Mouse (Mus musculus) left cerebral cortex, adult 2 months (tissue): ENCODE measurements around the gene Kirrel2. TPM values are rescaled to one million over a fixed set of nuclear protein-coding genes. Genes with fewer than 3 reads are reported as not detected.

Experiments
- DNase-seq, 2 experiments: peaks; one replicate each; pipeline ENCODE4 v3.0.0; 2021 to 2022; ENCODE audit warnings: low spot score in 2 of 2, mixed read lengths in 1 of 2; ENCODE audit errors: extremely low spot score in 1 of 2
- H3K27ac ChIP-seq: fragments of 200-600 bp; 2 replicates; pipeline ENCODE4 v1.8.1; 2022
- H3K4me3 ChIP-seq: fragments of 200-600 bp; 2 replicates; pipeline ENCODE4 v1.8.1; 2022
- CTCF ChIP-seq: fragments of 200-600 bp; IDR thresholded peaks from 2 replicates; pipeline ENCODE4 v1.8.1; 2022; ENCODE audit warnings: antibody characterized with exemption, mild to moderate bottlenecking, moderate library complexity
- intact Hi-C: fragments of 180-260 bp; cut with DNase I; formaldehyde crosslinking; loops from one replicate; pipeline ENCODE4 v1.15.1; 2025
- total RNA-seq, 2 experiments: library from RNA; stranded (reverse); gene quantifications; 2 replicates each; pipeline ENCODE4 v1.2.3; 2021

The Kirrel2 gene
- total RNA-seq, 2 experiments from 2014 or later = 11.0 to 11.9 TPM

GRCm38 (mm10) chr7:30409789-30410188, 47.7 kb downstream of the Kirrel2 start:
- DNase-seq = no peak
- intact Hi-C loops = no loop called here
- no peak overlapping the region for H3K4me3 ChIP-seq

DNA sequence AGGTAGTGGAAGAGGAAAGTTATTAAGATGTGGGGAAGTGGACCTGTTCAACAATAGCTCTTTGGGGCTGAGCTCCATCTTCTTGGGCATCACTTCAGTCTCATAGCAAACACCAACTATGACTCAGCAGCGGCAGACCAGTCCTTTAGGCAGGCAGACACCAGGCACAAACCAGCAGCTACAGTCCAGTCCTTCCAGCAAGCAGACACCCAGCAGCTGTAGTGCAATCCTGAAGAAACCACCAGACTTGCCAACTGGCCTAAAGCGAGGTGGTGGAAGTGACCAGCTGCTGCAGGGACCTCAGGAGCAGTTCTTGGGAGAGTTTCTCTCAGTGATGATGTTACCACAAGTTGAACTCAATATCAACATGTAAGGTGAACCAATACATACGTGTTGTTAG, 48.9 kb downstream of the Kirrel2 start:
- intact Hi-C loops = no loop called here
- Histone ChIP-seq H3K27ac (no peak overlapping the region), H3K4me3 (no peak overlapping the region)
- DNase-seq = no peak
- TF ChIP-seq CTCF = no peak

More at GRCm38 (mm10) chr7:30409789-30410188, 47.7 kb downstream of the Kirrel2 start:
- H3K27ac ChIP-seq = no peak overlapping the region
- no peak for TF ChIP-seq CTCF

GRCm38 (mm10) chr7:30402343-30402742, 55.1 kb downstream of the Kirrel2 start:
- no peak for DNase-seq
- intact Hi-C loops = no loop called here
- no peak for TF ChIP-seq CTCF

DNA sequence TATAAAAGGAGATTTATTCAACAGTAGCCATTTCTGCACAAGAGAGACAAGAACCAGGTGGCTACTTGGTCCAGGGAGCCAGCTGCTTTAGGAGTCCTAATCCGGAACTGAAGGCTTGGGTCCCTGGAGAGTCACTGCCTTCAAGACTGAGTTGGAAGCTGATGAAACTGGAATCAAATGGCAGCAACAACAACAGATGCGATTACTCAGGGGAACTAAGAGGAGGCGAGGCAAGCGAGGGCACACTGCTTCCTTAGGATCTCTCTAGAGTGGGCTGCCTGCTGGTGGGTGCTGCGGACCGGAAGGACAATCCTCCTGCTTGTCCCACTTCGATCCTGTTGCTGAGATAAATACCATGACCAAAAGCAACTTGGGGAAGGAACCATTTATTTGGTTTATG, 57.8 kb downstream of the Kirrel2 start:
- TF ChIP-seq CTCF = no peak
- no peak for DNase-seq
- no peak overlapping the region for H3K4me3 ChIP-seq
- intact Hi-C loops = no loop called here
- no peak overlapping the region for H3K27ac ChIP-seq

More at GRCm38 (mm10) chr7:30402343-30402742, 55.1 kb downstream of the Kirrel2 start:
- no peak overlapping the region for H3K27ac ChIP-seq
- H3K4me3 ChIP-seq = no peak overlapping the region

Other genes starting within 250 kb of the Kirrel2 start
- 10 to 100 TPM; 53.3 to 56.3 TPM for gene Polr2i, start 225.7 kb downstream of the Kirrel2 start, total RNA-seq
- gene Tbcb, start 225.4 kb downstream of the Kirrel2 start, total RNA-seq = 100 to 1,000 TPM; 125 to 133 TPM
- gene Ovol3, start 222.0 kb downstream of the Kirrel2 start, total RNA-seq = not detected
- gene Thap8, start 177.6 kb downstream of the Kirrel2 start, total RNA-seq = not detected
- 1 to 10 TPM; 1.0 to 1.6 TPM for gene Wdr62, start 177.3 kb downstream of the Kirrel2 start, total RNA-seq
- gene Clip3, start 166.0 kb downstream of the Kirrel2 start, total RNA-seq = 100 to 1,000 TPM; 488 to 492 TPM
- gene Alkbh6, start 149.0 kb downstream of the Kirrel2 start, total RNA-seq = 10 to 100 TPM; 65.7 to 71.4 TPM
- 10 to 100 TPM in 1 of 2 experiments, 1 to 10 TPM in 1; 8.8 to 19.2 TPM for gene Syne4, start 142.9 kb downstream of the Kirrel2 start, total RNA-seq
- gene E130208F15Rik, start 135.9 kb downstream of the Kirrel2 start, total RNA-seq = under 1 TPM in 1 of 2 experiments, not detected in 1; 0.66 TPM
- gene Sdhaf1, start 133.8 kb downstream of the Kirrel2 start, total RNA-seq = 1 to 10 TPM; 7.0 to 8.0 TPM
- gene Lrfn3, start 94.9 kb downstream of the Kirrel2 start, total RNA-seq = 10 to 100 TPM; 33.0 to 36.4 TPM
- 10 to 100 TPM; 25.9 to 26.6 TPM for gene Tyrobp, start 43.9 kb downstream of the Kirrel2 start, total RNA-seq
- gene Hcst, start 37.8 kb downstream of the Kirrel2 start, total RNA-seq = 1 to 10 TPM in 1 of 2 experiments, not detected in 1; 3.1 TPM
- 1 to 10 TPM; 3.9 to 5.1 TPM for gene Nfkbid, start 36.0 kb downstream of the Kirrel2 start, total RNA-seq
- gene Aplp1, start 12.2 kb downstream of the Kirrel2 start, total RNA-seq = 1,000 to 10,000 TPM; 1,205 to 1,260 TPM
- 1 to 10 TPM in 1 of 2 experiments, under 1 TPM in 1; 0.79 to 1.1 TPM for gene Nphs1, start 625 bp upstream of the Kirrel2 start, total RNA-seq
- not detected for gene Prodh2, start 35.9 kb upstream of the Kirrel2 start, total RNA-seq
- gene Arhgap33, start 77.4 kb upstream of the Kirrel2 start, total RNA-seq = 100 to 1,000 TPM; 182 to 220 TPM
- 1 to 10 TPM; 4.4 to 5.0 TPM for gene Hspb6, start 94.5 kb upstream of the Kirrel2 start, total RNA-seq
- 1 to 10 TPM; 4.9 to 5.2 TPM for gene Proser3, start 94.6 kb upstream of the Kirrel2 start, total RNA-seq
- gene Lin37, start 102.1 kb upstream of the Kirrel2 start, total RNA-seq = 10 to 100 TPM; 42.9 to 43.2 TPM
- 10 to 100 TPM; 67.4 to 74.4 TPM for gene U2af1l4, start 105.6 kb upstream of the Kirrel2 start, total RNA-seq
- gene Gm49396, start 105.7 kb upstream of the Kirrel2 start, total RNA-seq = 1 to 10 TPM; 6.4 to 8.8 TPM
- 10 to 100 TPM; 84.9 to 93.8 TPM for gene Psenen, start 105.9 kb upstream of the Kirrel2 start, total RNA-seq
- 1 to 10 TPM; 3.8 to 6.6 TPM for gene Igflr1, start 107.7 kb upstream of the Kirrel2 start, total RNA-seq
- 10 to 100 TPM; 53.4 to 57.4 TPM for gene Kmt2b, start 131.0 kb upstream of the Kirrel2 start, total RNA-seq
- gene Zbtb32, start 141.2 kb upstream of the Kirrel2 start, total RNA-seq = not detected
- under 1 TPM; 0.48 to 0.96 TPM for gene Upk1a, start 155.2 kb upstream of the Kirrel2 start, total RNA-seq
- 100 to 1,000 TPM; 565 to 587 TPM for gene Cox6b1, start 168.5 kb upstream of the Kirrel2 start, total RNA-seq
- not detected for gene Etv2, start 178.2 kb upstream of the Kirrel2 start, total RNA-seq
- 10 to 100 TPM; 67.7 to 67.8 TPM for gene Rbm42, start 192.6 kb upstream of the Kirrel2 start, total RNA-seq
- gene Haus5, start 207.3 kb upstream of the Kirrel2 start, total RNA-seq = 1 to 10 TPM; 4.7 to 5.2 TPM
- not detected for gene Pmis2, start 213.9 kb upstream of the Kirrel2 start, total RNA-seq
- gene 2200002J24Rik, start 241.2 kb upstream of the Kirrel2 start, total RNA-seq = not detected